Mouse (Mus musculus): ENCODE data around the gene Gse1.

- no peak for TF ChIP-seq CTCF (IDR thresholded peaks at IDR 0.05; ENCODE audit: borderline replicate concordance, insufficient read depth, low read depth, low read length)
- no peak for TF ChIP-seq POLR2A (IDR thresholded peaks at IDR 0.05; ENCODE audit: borderline replicate concordance, insufficient read depth, low read length)
These were observed 38.8 kb upstream of the Gse1 start for GRCm38 (mm10) chr8:120189440-120189839.

Measured in cerebellum, adult 2 months (tissue).